Mouse (Mus musculus) adrenal gland, adult 2 months (tissue): Measurements from ENCODE around the gene Uts2r. TPM values are rescaled to one million over a fixed set of nuclear protein-coding genes. Genes with fewer than 3 reads are reported as not detected.

ENCODE experiments used
- DNase-seq: peaks from one replicate; pipeline ENCODE4 v3.0.0; 2021
- long read RNA-seq: library from polyadenylated mRNA; stranded (forward); transcript quantifications from one replicate; pipeline ENCODE4 v2.0.0, GENCODE M21; 2021
- polyA plus RNA-seq: library from polyadenylated mRNA; depleted of rRNA; stranded (reverse); fragments of >200 nt; gene quantifications from 2 replicates; pipeline ENCODE4 v1.2.3, GENCODE M21; 2012; rRNA removed
- total RNA-seq, 2 experiments: library from RNA; stranded (reverse); gene quantifications; 2 replicates each; pipeline ENCODE4 v1.2.3; 2021

Uts2r gene
- not detected for total RNA-seq
- polyA plus RNA-seq, result 0.19 and 0.20 TPM in 2 replicates
- long read RNA-seq, result 0 reads

DNA sequence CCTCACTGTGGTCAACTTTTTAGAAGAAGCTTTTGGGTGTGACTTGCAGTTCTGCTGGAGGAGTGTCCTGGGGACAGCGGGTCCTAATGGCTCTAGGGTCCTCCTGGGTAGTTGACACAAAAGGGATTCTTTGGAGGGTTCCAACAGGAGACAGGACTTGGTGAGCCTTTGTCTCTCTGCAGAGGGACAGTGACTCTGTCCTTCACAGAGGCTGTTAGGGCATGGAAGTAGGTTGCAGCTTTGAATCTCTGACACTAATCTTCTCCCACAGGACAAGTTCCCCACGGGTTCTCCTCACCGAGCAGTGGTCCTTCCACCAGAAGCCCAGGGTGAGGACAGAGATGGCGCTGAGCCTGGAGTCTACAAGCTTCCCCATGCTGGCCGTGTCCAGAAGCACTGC, at the start of gene Uts2r:
TSS of gene Uts2r (plus strand) at position 301 of the 400 bp plus-strand sequence.
- no peak for DNase-seq

- DNase-seq, result peak; percentile 85
These were observed 49.0 kb upstream of the Uts2r start for GRCm38 (mm10) chr11:121111051-121111450.

DNA sequence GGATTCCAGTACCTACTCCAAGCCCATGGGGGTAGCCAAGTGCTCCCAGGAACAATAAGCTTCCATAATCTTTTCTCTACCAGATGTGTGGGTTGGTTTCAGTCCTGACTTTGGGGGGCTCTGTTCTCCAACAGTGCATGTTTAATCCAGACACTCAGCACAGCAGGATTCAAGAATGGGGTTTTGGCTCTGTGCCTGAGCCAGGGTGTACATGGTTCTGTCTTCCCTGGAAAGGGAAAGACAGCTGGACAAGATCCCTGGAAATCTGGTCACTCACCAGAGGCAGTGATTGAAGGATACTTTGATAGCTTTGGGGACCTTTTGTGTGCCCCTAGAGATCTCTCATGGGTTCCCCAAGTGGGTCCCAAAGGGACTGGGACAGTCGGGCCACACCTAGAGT, 48.5 kb upstream of the Uts2r start:
- no peak for DNase-seq

DNA sequence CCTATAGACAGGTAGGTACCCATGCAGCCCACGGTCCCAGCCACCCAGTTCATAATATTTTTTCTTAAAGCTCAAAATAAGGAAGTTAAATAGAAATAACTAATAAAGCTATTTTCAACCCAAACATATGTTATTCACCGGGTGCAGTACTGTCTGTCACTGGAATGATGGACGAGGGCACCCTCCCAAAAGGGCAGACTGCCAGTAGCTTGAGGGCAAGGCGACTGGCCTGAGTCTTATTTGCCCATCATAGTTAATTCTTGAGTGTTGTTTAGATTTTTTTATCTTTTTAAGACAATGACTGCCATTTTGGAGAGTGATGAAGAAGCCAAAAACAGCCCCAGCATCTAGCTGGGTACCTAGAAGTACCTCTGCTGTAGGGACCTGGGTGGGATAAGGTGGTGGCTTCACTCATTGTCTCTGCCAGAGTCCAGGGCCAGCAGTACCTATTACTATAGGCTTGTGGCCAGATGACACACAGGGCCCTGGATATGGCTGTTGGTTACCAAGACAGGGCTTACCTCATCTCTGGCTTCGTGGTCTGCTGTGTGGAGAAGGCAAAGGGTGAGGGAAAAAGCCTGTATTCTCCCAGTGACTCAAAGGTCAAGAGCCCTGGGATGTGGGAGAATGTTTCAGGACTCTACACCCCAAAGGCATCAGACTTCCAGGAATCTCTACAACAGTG, 47.8 kb upstream of the Uts2r start:
- DNase-seq, result peak; percentile 87

DNA sequence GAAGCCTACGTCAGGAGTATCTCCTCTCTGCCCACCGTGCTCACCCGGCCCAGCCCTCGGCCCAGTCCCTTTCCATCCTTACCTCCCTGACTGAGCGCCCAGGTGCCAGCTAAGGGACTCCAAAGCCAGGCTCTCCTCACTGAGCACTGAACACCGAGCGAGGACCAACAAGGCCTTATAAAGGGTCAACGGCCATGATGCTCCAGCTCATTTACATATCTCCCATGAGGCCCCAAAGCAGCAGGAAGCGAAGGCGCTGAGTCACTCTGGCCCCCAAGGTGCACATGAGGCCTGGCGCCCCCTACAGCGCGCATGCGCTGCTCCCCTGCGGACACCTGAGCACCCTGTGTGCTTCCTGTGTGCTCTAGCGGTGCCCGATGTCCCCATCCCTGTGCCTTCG, 42.0 kb upstream of the Uts2r start:
- DNase-seq, result no peak

GRCm38 (mm10) chr11:121118577-121118976, 41.5 kb upstream of the Uts2r start, which contains the start of gene Tex19.2:
Tex19.2 (minus strand) TSS chr11:121118677.
- no peak for DNase-seq

- no peak for DNase-seq
These were observed 38.9 kb upstream of the Uts2r start for GRCm38 (mm10) chr11:121121151-121121550.

- no peak for DNase-seq
These were observed 37.9 kb upstream of the Uts2r start for GRCm38 (mm10) chr11:121122024-121122670.

- no peak for DNase-seq
These were observed 36.6 kb upstream of the Uts2r start for GRCm38 (mm10) chr11:121123438-121123837.

- DNase-seq, result no peak
These were observed 34.4 kb upstream of the Uts2r start for GRCm38 (mm10) chr11:121125522-121126172.

DNA sequence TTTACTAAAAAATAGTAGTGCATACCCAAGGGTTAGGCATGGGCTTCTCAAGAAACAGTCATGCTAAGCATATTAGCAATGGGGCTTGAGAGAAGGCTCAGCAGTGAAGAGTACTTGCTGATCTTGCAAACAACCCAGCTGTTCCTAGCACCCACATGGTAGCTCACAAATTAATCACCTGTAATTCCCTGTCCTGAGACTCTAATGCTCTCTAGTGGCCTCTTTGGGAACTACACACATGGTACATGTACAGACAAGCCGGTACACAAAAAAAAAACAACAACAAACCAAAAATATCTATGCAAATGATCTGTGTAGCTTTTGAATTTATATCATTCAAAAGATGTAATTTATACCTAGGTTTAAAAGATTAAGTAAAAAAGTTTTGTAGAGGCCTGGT, 33.7 kb upstream of the Uts2r start:
- DNase-seq, result no peak

DNA sequence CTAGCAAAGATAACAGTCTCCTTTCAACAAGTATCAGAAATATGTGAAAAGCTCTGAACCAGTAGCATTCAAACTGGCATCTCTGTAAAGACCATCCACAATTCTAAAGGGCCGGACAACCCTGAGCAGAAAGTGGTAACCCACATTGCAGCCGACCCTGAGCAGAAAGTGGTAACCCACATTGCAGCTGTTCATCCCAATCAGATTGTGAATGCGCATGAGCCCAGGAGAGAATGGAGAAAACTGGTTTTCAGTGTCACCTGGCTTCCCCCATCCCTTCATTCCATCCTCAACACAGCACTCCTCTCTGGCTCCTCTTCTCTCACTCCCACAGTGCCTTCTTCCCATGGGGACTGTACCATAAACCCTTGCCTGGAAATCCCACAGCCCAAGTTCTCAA, 32.6 kb upstream of the Uts2r start:
- no peak for DNase-seq

- no peak for DNase-seq
These were observed 30.5 kb upstream of the Uts2r start for GRCm38 (mm10) chr11:121129616-121130015.

GRCm38 (mm10) chr11:121134600-121134999, 25.5 kb upstream of the Uts2r start:
- no peak for DNase-seq

GRCm38 (mm10) chr11:121137682-121138081, 22.4 kb upstream of the Uts2r start:
- DNase-seq, result no peak

GRCm38 (mm10) chr11:121138732-121139131, 21.3 kb upstream of the Uts2r start:
- no peak for DNase-seq

GRCm38 (mm10) chr11:121143325-121144015, 16.6 kb upstream of the Uts2r start:
- DNase-seq, result peak; percentile 57

GRCm38 (mm10) chr11:121145865-121146264, 14.2 kb upstream of the Uts2r start, which contains the start of gene Tex19.1:
Tex19.1 (plus strand) TSS chr11:121146143.
- DNase-seq, result no peak

GRCm38 (mm10) chr11:121148193-121148592, 11.9 kb upstream of the Uts2r start:
- no peak for DNase-seq

DNA sequence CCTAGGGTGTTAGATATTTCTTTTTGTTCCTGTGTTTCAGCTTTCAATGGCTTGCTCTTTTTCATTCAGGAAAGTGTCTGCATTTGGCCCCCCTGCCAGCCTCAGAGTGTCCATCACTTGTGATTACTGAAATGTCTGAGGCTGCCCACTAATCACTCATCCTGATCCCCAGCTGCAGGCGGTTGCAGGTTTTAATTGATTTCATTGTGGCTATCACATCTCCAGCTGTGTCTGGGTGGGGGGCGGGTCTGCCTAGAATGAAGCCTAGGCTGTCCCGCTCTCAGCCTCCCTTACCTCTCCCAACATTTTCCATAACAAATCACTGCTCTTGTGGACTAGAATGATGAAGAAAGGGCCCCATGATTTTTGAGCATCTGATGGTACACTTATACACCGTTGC, 5.9 kb upstream of the Uts2r start:
- no peak for DNase-seq

DNA sequence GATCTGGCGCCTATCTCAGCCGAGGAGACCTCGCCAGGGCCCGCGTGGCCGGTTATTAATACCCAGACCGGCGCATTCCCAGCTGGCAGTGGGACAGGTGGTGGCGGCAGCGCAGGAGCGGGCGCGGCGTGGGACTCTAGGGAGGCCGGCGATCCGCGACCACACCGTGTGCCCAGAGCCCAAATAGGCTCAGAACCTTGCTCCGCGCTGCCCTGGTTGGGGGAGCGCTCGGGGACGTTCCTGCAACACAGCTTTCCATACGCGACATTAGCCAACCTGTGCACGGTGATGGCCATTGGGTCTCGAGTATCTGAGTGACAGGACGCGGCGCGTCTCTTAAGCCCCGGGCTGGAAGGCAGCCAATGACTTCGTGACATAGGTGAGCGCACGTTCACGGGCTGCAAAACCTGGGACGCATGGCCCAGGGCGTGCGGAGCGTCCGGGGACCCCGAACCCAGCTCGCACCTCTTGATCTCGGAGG, 3.6 kb upstream of the Uts2r start:
- peak; percentile 34 for DNase-seq

DNA sequence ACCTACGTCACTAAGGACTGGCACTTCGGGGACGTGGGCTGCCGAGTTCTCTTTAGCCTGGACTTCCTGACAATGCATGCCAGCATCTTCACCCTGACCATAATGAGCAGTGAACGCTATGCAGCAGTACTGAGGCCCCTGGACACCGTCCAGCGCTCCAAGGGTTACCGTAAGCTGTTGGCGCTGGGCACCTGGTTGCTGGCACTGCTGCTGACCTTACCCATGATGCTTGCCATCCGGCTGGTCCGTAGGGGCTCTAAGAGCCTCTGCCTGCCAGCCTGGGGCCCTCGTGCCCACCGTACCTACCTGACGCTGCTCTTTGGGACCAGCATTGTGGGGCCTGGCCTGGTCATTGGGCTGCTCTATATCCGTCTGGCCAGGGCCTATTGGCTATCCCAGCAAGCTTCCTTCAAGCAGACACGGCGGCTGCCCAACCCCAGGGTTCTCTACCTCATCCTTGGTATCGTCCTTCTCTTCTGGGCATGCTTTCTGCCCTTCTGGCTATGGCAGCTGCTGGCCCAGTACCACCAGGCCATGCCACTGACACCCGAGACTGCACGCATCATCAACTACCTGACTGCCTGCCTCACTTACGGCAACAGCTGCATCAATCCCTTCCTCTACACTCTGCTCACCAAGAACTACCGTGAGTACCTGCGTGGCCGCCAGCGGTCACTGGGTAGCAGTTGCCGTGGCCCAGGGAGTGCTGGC, 720 bp downstream of the Uts2r start:
- DNase-seq, result no peak
